Mouse (Mus musculus) thymus, adult 2 months (tissue): ENCODE data around the gene Ankrd2.

Source experiments
- CTCF ChIP-seq: fragments of 200-500 bp; IDR thresholded peaks from 2 replicates; pipeline ENCODE4 v1.5.1; 2012; ENCODE audit warnings: mild to moderate bottlenecking, control low read depth, low read length, moderate library complexity, borderline replicate concordance; ENCODE audit not compliant: control insufficient read depth, poor library complexity, insufficient read depth; ENCODE audit errors: extremely low read depth
- POLR2A ChIP-seq: fragments of 200-500 bp; IDR thresholded peaks from 2 replicates; pipeline ENCODE4 v1.6.1; 2012; ENCODE audit warnings: mild to moderate bottlenecking, low read length, control low read depth, moderate library complexity; ENCODE audit not compliant: control insufficient read depth, poor library complexity, insufficient read depth; ENCODE audit errors: extremely low read depth

- TF ChIP-seq CTCF: no peak
- no peak for TF ChIP-seq POLR2A
Observed at GRCm38 (mm10) chr19:42036357-42036756, 557 bp downstream of the Ankrd2 start.
